Mouse (Mus musculus) midbrain, embryonic 10.5 days (tissue): ENCODE measurements at regions not wholly inside any gene's neighbourhood (a gene's known extent, or its start where the extent isn't known, plus 50 kb on each side); places are given as distances from the start of the nearest gene placed in this dataset.
A peak's percentile ranks its signal among the peaks of the same experiment; 100 is the strongest.
"Not testable (repeated sequence)": the region's sequence is repeated elsewhere in the genome, so short reads cannot be mapped to it uniquely, and the experiment has no call there.

Source experiments
- DNase-seq: peaks from one replicate; pipeline ENCODE4 v3.0.0-alpha.2; 2017; ENCODE audit warnings: low spot score
- H3K27ac ChIP-seq: fragments of 300-500 bp; sonication (generic); replicated peaks from 2 replicates; pipeline ENCODE4 v1.5.1; 2016; ENCODE audit warnings: mild to moderate bottlenecking
- H3K27me3 ChIP-seq: fragments of 300-500 bp; sonication (generic); 2 replicates; pipeline ENCODE4 v1.6.1; 2016; ENCODE audit warnings: low read depth, mild to moderate bottlenecking; ENCODE audit not compliant: poor library complexity, severe bottlenecking
- H3K36me3 ChIP-seq: fragments of 300-500 bp; sonication (generic); 2 replicates; pipeline ENCODE4 v1.6.1; 2016; ENCODE audit warnings: mild to moderate bottlenecking, moderate library complexity
- H3K4me1 ChIP-seq: fragments of 300-500 bp; sonication (generic); 2 replicates; pipeline ENCODE4 v1.6.1; 2016
- H3K4me3 ChIP-seq: fragments of 300-500 bp; sonication (generic); 2 replicates; pipeline ENCODE4 v1.5.1; 2016; ENCODE audit warnings: mild to moderate bottlenecking, moderate library complexity
- H3K9me3 ChIP-seq: fragments of 300-500 bp; sonication (generic); replicated peaks from 2 replicates; pipeline ENCODE4 v1.6.1; 2016; ENCODE audit warnings: mild to moderate bottlenecking
- WGBS: fragments of 180-500 bp; shearing (Covaris S2); methylation state at CpG from one replicate; pipeline ENCODE4 v1.1.7; 2016; 5-methylcytosine and 5-hydroxymethylcytosine counted together

GRCm38 (mm10) chr13:6897666-6898065, 249.1 kb upstream of the Pfkp start:
- Histone ChIP-seq H3K27me3 (no peaks in the 10 kb centered on the region), H3K4me1 (peaks cover 25% of the 10 kb centered on the region), H3K4me3 (no peak overlapping the region), H3K9me3 (no peaks in the 10 kb centered on the region), H3K27ac (no peak overlapping the region), H3K36me3 (no peaks in the 10 kb centered on the region)
- DNase-seq, result no peak
- WGBS, result 70% methylated on average over 1 of the region's 1 CpGs

DNA sequence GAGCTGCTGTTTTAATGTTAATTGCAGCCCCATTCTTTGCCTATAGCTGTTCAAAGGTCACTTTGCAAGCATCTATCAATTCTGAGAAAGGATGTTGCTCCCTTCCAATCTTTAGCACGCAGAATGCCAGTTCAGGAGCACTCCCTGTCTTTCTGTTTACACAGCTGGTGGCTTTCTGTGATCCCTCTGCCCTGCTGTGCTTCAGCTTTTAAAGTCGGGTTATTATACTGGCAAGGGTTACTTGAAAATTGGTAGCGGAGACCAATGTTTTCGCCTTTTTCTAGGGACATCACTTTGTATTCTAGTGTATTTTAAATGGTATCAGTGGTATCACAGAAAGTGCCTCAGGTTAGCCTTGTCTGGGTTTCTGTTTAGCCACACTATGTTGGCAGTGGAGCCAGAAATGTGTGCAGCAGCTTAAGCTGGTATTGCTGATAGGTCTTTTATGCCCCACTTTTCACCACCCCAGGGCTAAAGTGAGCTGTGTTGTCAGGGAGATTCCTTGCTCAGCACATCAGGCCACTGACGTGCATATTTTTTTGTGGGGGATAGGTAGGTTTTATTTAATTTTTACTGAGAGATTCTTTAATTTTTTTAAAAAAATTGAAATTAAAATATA, 243.0 kb upstream of the Pfkp start:
- no peaks in the 10 kb centered on the region for H3K36me3 ChIP-seq
- H3K27me3 ChIP-seq, result no peaks in the 10 kb centered on the region
- H3K4me3 ChIP-seq, result no peak overlapping the region
- H3K9me3 ChIP-seq, result no peaks in the 10 kb centered on the region
- H3K27ac ChIP-seq, result 0 out of 2 replicates have a peak overlapping the region, but pooled peaks have one; percentile 61
- H3K4me1 ChIP-seq, result peaks cover 10% of the 10 kb centered on the region
- 22% methylated on average over 5 of the region's 5 CpGs for WGBS
- DNase-seq, result peak; percentile 26

DNA sequence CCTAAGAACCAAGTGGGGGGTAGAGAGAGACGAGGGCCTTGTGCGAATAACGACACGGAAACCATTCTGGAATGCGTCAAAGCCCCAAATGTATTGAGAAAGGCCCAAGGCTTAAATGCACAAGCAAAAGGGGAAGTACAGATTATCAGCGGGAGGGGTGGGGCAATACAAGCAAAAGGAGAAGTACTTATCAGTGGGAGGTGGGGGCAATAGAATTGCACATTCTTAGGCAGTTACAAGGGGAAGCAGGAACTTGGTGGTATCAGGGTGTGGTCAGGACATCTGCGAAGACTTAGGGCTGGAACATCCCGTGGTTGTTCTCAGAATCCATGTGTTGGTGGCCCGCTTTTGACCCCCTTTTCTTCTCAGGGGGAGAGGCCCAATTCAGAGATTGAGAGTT, 240.9 kb upstream of the Pfkp start:
- 85% methylated on average over 9 of the region's 9 CpGs for WGBS
- H3K4me3 ChIP-seq, H3K9me3 ChIP-seq, DNase-seq, H3K27me3 ChIP-seq, H3K27ac ChIP-seq, H3K36me3 ChIP-seq, H3K4me1 ChIP-seq: not testable (repeated sequence)

GRCm38 (mm10) chr13:6888381-6888780, 239.8 kb upstream of the Pfkp start:
- Histone ChIP-seq H3K4me3 (no peak overlapping the region), H3K4me1 (peaks cover 7% of the 10 kb centered on the region), H3K27ac (no peak overlapping the region), H3K27me3 (no peaks in the 10 kb centered on the region), H3K36me3 (no peaks in the 10 kb centered on the region), H3K9me3 (no peaks in the 10 kb centered on the region)
- WGBS, result 92% methylated on average over 1 of the region's 1 CpGs
- no peak for DNase-seq

GRCm38 (mm10) chr13:6877018-6877901, 228.7 kb upstream of the Pfkp start:
- Histone ChIP-seq H3K4me3 (no peak overlapping the region), H3K27ac (no peak overlapping the region), H3K27me3 (no peaks in the 10 kb centered on the region), H3K36me3 (no peaks in the 10 kb centered on the region), H3K4me1 (no peaks in the 10 kb centered on the region), H3K9me3 (no peaks in the 10 kb centered on the region)
- WGBS, result 95% methylated on average over 5 of the region's 5 CpGs
- DNase-seq, result no peak

GRCm38 (mm10) chr13:6862186-6862585, 213.6 kb upstream of the Pfkp start:
- H3K4me3 ChIP-seq, result no peak overlapping the region
- no peak overlapping the region for H3K27ac ChIP-seq
- H3K27me3 ChIP-seq, result no peaks in the 10 kb centered on the region
- 87% methylated on average over 1 of the region's 1 CpGs for WGBS
- no peaks in the 10 kb centered on the region for H3K36me3 ChIP-seq
- DNase-seq, result no peak
- no peaks in the 10 kb centered on the region for H3K9me3 ChIP-seq
- H3K4me1 ChIP-seq, result no peaks in the 10 kb centered on the region

GRCm38 (mm10) chr13:6859551-6859950, 211.0 kb upstream of the Pfkp start:
- 86% methylated on average over 3 of the region's 3 CpGs for WGBS
- H3K36me3 ChIP-seq, result no peaks in the 10 kb centered on the region
- H3K9me3 ChIP-seq, result no peaks in the 10 kb centered on the region
- H3K4me3 ChIP-seq, result no peak overlapping the region
- no peak for DNase-seq
- H3K4me1 ChIP-seq, result peaks cover 11% of the 10 kb centered on the region
- no peaks in the 10 kb centered on the region for H3K27me3 ChIP-seq
- no peak overlapping the region for H3K27ac ChIP-seq

GRCm38 (mm10) chr13:6855199-6856148, 206.9 kb upstream of the Pfkp start:
- WGBS, result 79% methylated on average over 10 of the region's 10 CpGs
- DNase-seq, result no peak
- H3K9me3 ChIP-seq, result no peaks in the 10 kb centered on the region

GRCm38 (mm10) chr13:6837446-6837845, 188.9 kb upstream of the Pfkp start:
- Histone ChIP-seq H3K36me3 (no peaks in the 10 kb centered on the region), H3K27me3 (no peaks in the 10 kb centered on the region), H3K27ac (no peak overlapping the region), H3K4me3 (no peak overlapping the region), H3K4me1 (no peaks in the 10 kb centered on the region), H3K9me3 (no peaks in the 10 kb centered on the region)
- no peak for DNase-seq
- 91% methylated on average over 5 of the region's 5 CpGs for WGBS

More at GRCm38 (mm10) chr13:6855199-6856148, 206.9 kb upstream of the Pfkp start:
- Histone ChIP-seq H3K4me1 (peaks cover 11% of the 10 kb centered on the region), H3K27ac (no peak overlapping the region), H3K36me3 (no peaks in the 10 kb centered on the region), H3K27me3 (no peaks in the 10 kb centered on the region), H3K4me3 (no peak overlapping the region)

GRCm38 (mm10) chr13:6837075-6837422, 188.5 kb upstream of the Pfkp start:
- Histone ChIP-seq H3K4me3 (no peak overlapping the region), H3K27ac (no peak overlapping the region), H3K27me3 (no peaks in the 10 kb centered on the region), H3K9me3 (no peaks in the 10 kb centered on the region), H3K4me1 (no peaks in the 10 kb centered on the region), H3K36me3 (no peaks in the 10 kb centered on the region)
- DNase-seq, result no peak
- WGBS, result 78% methylated on average over 1 of the region's 1 CpGs

GRCm38 (mm10) chr13:6836351-6837074, 187.9 kb upstream of the Pfkp start:
- H3K36me3 ChIP-seq, result no peaks in the 10 kb centered on the region
- no peaks in the 10 kb centered on the region for H3K27me3 ChIP-seq
- no peaks in the 10 kb centered on the region for H3K4me1 ChIP-seq
- DNase-seq, result peak; percentile 53
- H3K9me3 ChIP-seq, result no peaks in the 10 kb centered on the region
- 47% methylated on average over 6 of the region's 6 CpGs for WGBS
- no peak overlapping the region for H3K4me3 ChIP-seq
- no peak overlapping the region for H3K27ac ChIP-seq

- no peak overlapping the region for H3K4me3 ChIP-seq
- no peak for DNase-seq
- no peak overlapping the region for H3K27ac ChIP-seq
- H3K4me1 ChIP-seq, result no peaks in the 10 kb centered on the region
- no peaks in the 10 kb centered on the region for H3K36me3 ChIP-seq
- no peaks in the 10 kb centered on the region for H3K27me3 ChIP-seq
- WGBS, result 60% methylated on average over 1 of the region's 1 CpGs
- no peaks in the 10 kb centered on the region; the same call in 1 of the 2 replicates for H3K9me3 ChIP-seq
These were observed 181.3 kb upstream of the Pfkp start for GRCm38 (mm10) chr13:6829882-6830281.
